Comparison of ENCODE assay signal across 16 mouse cellular contexts in the genomic region with DNA sequence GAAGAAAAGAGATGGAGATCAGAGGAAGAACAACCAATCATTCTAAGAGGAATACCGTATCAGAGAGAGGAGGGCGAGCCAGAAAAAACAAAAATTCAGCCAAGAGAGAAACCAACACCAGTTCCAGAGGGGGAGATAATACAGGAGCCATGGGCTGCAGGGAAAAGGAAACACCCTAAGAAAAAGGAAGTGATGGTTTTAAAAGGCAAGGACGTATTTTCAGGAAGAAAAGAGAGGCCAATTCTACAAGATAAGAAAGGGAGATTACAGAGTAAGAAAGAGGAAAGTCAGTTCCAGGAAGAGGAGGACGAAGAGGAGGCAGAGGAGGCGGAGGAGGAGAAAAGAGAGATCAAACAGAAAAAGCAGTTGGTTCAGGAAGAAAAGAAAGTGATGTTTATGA.
"Had no signal": no experiment of that assay in that cellular context is flagged by ENCODE, and none has a peak within 500 bp of the region (broad histone marks: within the 10 kb centered on the region; RNA-seq: fewer than 3 reads in every experiment).

No protein-coding gene starts in this region.

- DNase-seq: retina, postnatal 1 day; right cerebral cortex, adult 18-20 months; right cerebral cortex, postnatal 14 days; right cerebral cortex, postnatal 25 days; right cerebral cortex, postnatal 4 days; spleen, adult 18-20 months; thymus, adult 18-20 months; thymus, adult 2 months; thymus, postnatal 14 days; thymus, postnatal 25 days; thymus, postnatal 36 days; thymus, postnatal 4 days had no signal

- H3K27me3 ChIP-seq: neural tube, embryonic 13.5 days; stomach, embryonic 15.5 days had no signal

- H3K4me3 ChIP-seq: neural tube, embryonic 13.5 days; neural tube, embryonic 15.5 days; stomach, embryonic 15.5 days had no signal

- H3K27ac ChIP-seq: neural tube, embryonic 13.5 days; neural tube, embryonic 15.5 days; stomach, embryonic 15.5 days; stomach, postnatal 0 days had no signal

- H3K4me1 ChIP-seq: neural tube, embryonic 13.5 days; neural tube, embryonic 15.5 days; stomach, embryonic 15.5 days had no signal

- H3K9ac ChIP-seq: neural tube, embryonic 13.5 days; neural tube, embryonic 15.5 days; stomach, embryonic 15.5 days had no signal

- H3K9me3 ChIP-seq: neural tube, embryonic 15.5 days; stomach, embryonic 15.5 days had no signal

- H3K36me3 ChIP-seq: neural tube, embryonic 13.5 days; neural tube, embryonic 15.5 days; stomach, embryonic 15.5 days had no signal
